Mouse (Mus musculus) c-Kit-negative CD71-positive TER-119-positive erythroid progenitor cells, embryonic 14.5 days (primary cell): ENCODE data around the gene Mcrip1.
"Not testable (repeated sequence)": the region's sequence is repeated elsewhere in the genome, so short reads cannot be mapped to it uniquely, and the experiment has no call there.

Source experiments
- DNase-seq: peaks from one replicate; pipeline ENCODE4 v3.0.0-alpha.2; 2013; ENCODE audit warnings: low read depth, low spot score

Gene Mcrip1

DNA sequence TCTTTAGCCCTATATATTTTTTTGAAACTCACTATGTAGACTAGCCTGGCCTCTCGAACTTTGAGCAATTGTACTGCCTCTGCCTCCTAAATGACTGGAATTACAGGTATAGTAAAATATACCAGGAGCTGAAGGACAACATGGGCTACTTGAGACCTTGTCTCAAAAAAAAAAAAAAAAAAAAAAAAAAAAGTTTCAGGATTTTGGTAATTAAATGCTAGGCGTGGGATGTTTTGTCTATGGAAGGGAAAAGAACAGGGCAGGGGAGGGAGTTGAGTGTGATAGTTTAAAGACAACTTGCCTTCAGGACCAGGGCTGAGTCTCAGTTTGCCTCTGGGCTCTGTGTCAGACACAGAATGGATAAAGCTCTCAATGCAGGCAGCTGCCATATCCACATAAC is 25.5 kb upstream of the Mcrip1 start:
- DNase-seq: no peak

DNA sequence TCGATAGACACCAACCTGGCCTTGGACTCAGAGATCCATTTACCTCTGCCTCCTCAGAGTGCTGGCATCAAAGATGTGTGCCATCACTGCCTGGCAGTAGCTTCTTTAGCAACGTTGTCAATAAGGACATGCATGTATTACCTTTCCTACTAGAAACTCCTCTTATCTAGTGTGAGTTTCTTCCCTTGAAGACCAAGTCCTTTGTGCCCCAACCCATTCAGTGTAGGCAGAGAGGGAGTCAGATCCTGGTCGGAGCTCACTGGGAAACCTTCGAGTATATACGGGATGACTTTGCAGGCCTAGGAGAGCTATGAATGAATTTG is 24.7 kb upstream of the Mcrip1 start:
- DNase-seq: no peak

DNA sequence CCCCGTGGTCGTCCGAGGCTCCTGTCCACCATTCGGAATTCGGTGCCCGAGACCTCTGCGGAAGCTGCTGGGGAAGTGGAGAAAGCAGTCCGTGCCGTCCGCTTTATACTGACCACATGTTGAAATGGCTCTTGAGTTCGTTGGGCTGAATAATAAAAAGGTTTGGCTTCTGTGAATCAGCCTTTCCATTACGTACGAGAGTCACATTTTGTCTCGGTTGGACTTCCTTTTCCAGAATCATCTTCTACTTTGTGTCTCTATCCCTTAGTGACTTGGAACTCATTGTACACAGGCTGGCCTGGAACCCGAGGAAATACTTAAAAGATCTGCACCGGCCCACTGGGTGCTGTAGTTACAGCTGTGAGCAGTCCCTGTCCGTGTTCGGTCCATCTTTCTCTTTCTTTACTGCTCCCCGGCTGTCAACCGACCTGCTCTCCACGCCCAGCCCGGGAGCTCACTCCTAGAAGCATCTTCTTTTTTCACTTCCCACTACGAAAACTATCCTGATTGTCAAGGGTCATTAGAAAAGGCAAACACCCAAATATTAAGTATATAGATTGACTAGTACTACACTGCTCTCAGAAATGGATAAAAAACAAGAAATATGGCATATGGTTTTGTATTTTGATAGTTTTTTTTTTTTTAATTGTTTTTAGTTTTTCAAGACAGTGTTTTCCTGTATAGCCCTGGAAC is 24.2 kb upstream of the Mcrip1 start:
- DNase-seq: no peak

DNA sequence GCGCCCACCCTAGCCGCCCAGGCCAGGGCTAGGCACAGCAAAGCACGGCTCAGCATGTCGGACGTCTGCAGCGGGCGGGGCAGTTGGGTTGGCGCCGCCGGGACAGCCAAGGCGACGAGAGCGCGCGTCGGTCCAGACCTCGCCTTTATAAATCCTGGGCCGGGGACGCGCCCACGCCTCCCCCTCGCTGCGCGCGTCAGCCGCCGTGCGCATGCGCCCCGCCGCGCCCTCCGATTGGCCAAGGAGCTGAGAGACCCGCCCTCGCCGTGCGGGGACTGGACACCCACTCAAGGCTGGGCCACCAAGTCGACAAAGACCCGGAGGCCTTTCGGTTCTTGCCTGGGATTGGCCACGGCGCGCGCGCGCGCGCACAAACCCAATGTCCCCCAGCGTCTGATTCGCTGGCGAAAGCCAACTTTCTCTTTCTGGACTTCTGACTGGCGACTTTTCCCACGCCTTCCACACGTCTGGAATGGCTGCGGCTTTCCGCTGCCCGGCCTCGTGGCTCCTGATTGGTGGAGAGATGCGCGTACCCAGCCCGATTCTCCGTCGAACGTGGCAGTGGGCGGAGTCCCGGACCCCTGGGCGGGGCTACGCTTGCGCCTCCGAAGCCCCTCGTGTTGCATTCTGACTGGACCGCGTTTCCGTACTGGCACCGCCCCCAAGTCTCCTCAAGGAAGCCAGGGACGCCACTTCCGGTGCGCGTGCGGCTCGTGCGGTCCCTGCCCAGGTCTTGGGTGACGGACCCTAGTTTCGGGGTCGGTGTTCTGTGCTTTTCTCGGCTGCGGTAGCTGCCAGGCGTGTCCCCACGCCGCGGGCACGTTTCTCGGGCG is 23.4 kb upstream of the Mcrip1 start, which contains the start of gene P4hb:
Gene P4hb, minus strand, starts transcription at position 502 of the 833 bp plus-strand sequence.
- DNase-seq: peak; percentile 94

DNA sequence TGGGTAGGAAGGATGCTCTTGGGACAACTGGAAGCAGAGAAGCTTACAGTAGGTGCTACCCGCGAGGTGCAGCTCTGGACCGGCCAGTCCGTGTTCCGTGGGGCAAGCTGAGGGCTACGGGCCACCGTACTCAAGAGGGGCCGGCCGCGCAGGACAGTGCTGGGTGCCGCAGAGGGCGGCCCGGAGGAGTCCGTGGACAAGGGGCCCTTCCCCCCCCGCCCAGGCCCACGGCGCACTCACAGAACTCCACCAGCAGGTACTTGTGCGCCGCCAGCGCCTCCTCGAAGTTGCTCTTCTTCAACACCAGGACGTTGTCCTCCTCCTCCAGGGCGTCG is 22.9 kb upstream of the Mcrip1 start:
- DNase-seq: no peak

DNA sequence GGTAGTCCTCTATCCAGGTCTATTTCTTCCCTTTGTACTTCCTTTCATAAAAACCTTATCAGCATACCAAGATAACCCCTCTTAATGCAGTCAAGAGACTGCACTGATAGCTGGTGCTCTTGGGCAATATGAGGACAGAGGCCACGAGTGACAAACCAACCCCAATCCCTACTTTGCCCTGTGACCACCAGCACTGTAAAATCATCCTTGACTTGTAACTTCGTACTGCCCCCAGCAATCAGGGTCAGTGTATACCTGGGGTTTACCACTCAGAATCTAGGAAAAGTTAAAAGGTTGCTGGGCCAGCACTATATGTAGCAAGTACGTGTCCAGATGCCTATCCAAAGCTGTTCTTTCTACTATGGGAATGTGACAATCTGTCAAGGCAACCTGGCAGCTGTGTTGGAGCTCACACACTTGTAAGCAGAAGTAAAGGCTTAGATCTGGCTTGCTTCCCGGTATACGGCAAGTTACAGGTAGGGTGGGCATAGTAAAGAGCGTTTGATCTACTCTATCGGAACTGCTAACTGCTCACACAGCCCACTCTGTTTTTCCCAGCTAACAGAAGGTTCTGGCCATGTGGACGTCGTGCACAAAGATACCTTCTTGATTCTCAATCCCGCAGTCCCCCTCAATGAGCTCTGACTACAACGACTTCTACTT is 22.4 kb upstream of the Mcrip1 start:
- no peak for DNase-seq

DNA sequence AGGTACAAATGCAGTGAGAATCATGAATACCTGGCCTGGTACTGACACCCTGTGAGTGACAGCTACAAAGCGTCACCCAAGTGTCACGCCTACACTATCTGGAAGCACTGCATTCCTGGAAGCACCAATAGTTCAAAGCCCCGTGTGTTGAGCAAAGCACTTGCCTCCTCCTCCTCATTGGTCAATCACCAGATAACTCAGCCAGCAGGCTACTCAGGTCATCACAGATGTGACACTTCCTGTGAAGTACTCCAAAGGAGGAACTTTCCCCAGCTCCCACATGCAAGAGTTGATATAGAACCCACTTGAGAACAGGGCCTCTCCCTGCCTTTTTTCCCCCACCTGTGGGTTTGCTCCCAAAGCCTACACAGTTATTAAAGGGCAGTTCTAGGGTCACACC is 21.6 kb upstream of the Mcrip1 start:
- DNase-seq: no peak

DNA sequence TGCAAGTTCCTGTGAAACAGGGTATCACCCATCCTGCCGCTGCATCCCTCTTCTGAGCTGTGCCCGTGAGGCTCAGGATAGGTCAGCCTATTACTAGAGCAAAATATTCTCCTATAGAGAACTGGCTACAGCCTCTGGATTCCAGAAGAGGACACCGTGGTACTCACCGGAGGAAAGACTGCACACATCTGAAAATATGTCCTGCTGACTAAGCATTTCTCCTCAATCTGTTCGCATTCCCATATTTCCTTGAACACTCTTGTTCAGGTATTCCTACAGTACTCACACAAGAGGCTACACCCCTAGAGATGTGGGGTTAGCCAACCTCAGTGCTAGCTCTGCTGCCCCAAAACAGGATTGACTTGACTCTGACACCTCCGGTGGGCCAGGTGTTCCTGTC is 18.8 kb upstream of the Mcrip1 start:
- DNase-seq: no peak

DNA sequence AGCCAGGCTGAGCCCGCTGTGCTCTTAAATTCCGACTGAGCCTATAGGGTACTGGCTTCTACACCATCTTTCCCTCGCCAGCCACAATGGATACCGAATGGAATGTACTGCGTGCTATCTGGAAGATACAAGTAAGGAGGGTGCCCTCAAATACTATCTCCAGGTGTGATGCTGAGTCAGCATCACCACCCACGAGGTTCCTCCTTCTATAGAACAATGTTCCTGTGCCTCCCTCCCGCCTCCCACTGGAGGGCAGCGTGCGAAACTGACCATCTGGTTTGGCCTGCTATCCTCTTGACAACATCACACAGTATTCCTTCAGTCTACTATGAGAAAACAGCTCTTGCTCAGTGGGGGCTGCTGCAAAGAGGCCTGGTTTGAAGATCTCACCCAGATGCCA is 15.6 kb upstream of the Mcrip1 start:
- no peak for DNase-seq

DNA sequence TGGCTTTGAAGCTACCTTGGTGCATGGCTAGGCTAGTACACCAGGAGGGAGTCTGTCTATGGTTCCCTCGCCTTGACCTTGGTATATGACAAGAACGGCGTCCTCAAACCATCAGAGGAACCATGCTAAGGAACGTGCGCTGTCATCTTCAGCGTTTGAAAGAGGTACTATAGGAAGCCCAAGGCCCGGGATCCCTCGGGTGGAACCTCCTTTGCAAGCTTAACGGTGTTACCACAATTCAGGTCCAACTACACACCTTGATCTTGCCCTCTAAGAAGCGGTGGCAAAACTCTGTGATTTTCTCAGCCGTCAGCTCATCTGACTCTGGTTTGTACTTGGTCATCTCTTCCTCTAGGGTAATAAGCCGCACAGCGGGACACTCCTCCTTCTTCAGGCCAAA is 13.4 kb upstream of the Mcrip1 start:
- DNase-seq: no peak

DNA sequence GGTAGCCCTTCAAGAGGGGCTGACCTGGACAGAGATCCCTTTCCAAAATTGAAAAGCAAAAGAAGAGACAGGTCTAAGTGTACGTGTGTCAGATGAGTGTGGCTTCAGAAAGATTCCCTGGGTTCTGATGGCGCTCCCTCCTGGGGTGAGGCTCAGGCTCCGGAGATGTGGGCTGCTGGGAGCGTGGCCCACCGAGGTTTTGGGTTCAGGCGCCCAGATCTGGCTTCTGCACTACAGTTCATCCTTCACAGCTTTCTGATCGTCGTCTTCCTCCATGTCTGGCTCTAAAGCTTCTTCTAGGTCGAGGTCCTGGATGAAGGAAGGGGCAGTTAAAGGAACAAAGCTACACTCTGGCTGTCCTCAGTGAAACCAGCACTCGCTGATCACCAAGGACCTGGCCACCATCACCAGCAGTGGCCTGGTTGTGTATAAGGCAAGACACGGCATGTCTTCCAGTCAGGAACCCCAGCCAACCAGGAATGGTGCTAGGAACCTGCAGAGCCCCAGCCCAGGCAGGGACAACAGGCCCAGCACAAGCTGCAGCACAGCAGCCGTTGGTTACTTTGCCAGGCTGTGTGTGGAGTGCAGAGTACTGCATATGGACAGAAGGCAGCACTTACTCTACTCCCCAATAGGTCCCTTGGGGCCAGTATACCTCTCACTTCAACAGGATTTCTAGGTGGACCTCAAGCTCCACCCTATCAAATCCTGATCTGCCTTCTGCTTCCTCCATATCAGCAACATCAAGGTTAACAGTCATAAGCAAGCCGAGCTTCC is 11.6 kb upstream of the Mcrip1 start:
- DNase-seq: no peak

DNA sequence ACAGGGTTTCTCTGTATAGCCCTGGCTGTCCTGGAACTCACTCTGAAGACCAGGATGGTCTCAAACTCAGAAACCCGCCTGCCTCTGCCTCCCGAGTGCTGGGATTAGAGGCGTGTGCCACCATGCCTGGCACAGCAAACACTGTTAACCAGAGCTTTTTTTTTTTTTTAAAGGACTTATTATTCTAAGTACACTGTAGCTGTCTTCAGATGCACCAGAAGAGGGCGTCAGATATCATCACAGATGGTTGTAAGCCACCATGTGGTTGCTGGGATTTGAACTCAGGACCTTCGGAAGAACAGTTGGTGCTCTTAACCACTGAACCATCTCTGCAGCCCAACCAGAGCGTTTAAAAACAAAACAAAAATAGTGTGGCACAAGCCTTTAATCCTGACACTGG is 9.3 kb upstream of the Mcrip1 start:
- not testable (repeated sequence) for DNase-seq

DNA sequence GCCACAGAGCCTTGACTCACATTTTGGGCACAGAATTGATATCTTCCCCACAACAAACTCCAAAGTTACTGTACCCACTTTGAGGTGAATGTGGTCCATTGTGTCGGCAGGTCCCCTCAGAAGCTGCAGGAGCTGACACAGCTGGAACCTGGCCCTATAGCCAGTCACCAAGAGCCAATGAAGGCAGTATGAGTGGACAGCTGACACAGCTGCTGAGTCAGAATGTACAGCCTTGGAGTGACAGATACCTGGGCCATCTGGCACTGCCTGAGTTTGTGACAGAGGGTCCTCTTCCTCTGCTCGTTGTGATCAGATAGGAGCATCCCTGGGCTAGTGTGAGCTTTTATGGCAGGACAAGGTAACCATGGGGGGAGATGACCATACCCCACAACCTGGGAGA is 5.7 kb upstream of the Mcrip1 start:
- DNase-seq: no peak

DNA sequence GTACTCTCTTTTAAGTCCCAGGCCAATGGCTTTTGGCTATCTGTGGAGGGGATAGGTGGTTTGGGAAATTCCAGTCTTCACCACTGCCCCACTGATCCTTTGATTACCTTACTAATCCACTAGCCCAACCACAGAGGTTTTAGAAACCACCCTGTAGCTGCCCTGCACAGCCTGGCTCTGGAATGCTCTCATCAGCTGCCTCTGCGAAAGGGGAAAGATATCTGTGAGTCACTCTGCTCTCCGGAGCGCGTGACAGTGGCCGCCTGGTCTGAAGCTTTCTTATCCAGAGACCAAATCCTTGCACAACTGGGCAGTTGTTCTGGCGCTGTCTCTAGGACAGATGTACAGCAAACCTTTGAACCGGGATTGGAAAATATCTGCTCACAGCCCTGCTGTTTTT is 5.3 kb upstream of the Mcrip1 start:
- DNase-seq: no peak

DNA sequence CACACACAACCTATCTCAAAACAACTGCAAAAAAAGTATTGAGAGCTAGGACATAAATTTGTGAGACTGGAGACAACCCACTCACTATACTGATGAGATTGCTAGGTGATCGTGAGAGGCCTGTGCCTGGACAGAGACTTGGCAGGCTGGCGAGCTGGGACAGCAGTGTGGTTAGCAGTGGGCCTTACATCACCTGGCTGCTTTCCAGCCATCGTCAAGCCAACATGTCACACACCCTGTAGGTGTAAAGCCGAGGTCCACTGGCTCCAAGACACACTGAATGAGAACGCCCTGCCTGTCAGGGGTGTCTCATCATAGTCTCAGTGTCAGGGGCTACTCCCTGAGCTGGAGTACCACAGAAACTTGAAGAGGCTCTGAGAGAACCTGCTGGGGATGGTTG is 3.2 kb upstream of the Mcrip1 start:
- DNase-seq: no peak

DNA sequence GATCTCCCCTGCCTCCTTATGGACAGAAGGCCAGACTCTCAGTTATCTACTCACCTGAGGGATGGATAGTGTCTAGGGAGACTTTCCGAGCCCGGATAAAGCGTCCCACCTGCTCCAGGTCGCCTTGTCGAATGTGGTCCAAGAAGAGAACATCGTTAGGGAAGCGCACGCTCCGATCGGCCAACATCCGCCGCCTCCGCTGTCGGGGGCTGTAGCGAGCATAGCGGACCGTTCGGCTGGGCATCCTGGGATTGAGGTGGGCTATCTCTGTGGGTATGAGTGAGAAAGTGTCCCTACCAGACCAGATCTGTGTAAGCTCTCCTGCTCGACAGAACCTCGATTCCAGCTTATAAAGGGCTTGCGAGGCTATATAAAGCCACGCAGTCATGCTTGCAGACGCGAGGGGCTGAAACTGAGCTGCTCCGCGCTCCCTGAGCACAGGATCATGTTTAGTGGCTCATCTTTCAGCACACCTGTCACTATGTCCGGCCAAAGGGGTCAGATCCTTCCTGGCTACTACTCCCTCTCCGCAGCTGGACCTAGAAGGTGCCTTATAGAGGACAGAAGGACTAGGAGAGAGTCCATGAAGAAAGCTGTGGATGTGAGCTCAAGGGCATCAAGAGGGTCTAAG is 1.4 kb upstream of the Mcrip1 start, which contains the start of gene Ppp1r27:
Gene Ppp1r27, minus strand, starts transcription at position 323 of the 631 bp plus-strand sequence.
- DNase-seq: no peak

DNA sequence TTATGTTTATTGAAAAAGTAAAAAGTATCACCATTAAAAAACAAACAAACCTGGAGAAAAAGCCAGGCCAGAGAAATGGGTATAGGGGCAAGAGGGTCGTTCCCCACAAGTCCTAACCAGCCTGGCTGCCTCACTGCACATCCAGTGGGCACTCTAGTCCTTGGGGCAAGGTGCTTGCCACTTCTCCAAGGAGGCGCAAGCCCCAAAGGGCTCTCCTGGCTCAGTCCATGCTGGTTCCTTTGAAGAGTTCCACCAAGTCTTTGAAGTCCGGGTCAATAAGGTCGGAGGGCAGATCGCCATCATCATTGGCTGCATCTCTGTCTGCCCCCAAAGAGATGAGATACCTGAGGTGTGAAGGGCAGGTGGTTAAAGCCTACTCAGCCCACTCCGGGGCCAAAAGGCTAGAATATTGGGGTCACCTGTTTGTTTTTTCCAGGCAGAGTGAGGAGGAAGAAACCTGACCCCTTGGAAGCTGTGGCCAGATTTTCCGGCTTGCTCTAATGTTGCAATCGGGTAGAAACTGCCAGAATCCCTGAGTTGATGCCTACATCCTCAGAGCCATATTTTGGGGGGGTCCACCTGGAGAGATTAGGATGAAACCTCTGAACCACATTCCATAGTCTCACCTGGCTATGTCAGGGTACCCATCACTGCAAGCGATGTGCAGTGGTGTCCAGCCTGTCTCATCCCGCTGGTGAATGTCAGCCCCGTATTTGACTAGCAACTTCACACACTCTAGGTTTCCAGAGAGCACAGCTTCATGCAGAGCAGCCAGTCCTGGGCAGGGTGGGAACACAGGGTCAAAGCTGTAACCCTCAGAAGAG is 671 bp upstream of the Mcrip1 start:
- no peak for DNase-seq

DNA sequence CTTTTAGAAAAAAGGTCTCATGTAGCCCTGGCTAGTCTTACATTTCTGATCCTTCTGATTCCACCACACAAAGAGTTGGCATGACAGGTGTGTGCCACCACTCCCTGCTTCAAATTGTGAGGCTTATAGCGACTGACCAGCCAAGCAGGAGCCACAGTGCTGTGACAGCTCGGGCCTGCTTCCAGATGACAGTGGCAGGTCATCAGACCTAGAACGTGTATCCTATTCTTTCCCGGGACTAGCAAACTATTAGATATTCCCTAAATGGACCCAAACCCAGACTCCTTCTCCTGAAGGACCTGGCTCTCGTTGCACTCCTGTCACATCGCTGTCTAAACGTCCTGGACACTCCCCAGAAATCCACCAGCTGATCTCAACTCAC is 750 bp downstream of the Mcrip1 start:
- DNase-seq: no peak

DNA sequence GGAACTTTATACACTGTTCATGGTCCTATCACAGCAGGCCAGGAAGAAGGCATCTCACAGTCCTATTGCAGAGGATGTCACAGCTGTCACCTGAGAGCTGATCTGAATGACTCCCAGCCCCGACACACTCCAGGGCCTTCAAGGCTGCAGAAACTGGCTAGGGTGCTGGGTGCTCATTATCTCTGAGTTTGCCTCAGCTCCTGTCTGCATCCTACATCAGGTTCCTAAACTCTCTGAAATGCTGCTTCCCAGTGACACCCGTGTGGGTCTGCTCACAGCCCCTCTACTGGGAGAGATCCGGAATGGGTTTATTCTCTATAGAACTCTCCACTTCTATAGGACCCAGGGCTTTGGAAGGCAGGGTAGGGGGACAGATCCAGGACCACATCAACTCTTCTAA is 1.3 kb downstream of the Mcrip1 start:
- no peak for DNase-seq

DNA sequence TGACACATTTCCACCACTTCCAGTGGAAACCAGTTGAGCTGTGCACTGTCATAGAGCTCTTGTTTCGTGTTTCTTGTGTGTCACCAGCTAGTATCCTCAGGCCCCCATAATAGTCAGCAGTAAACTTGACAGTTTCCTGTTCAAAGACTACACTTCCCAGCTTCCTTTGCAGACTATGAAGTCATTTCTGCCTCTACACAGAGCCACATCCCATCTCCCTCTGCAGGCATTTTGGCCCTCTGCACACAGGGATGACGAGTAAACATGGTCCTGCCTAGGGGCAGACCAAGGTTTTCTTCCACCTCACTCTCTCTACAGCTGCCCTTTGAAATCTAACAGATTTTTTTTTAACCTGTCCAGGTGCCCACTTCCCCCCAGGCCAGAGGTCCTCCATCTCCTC is 2.1 kb downstream of the Mcrip1 start:
- no peak for DNase-seq

DNA sequence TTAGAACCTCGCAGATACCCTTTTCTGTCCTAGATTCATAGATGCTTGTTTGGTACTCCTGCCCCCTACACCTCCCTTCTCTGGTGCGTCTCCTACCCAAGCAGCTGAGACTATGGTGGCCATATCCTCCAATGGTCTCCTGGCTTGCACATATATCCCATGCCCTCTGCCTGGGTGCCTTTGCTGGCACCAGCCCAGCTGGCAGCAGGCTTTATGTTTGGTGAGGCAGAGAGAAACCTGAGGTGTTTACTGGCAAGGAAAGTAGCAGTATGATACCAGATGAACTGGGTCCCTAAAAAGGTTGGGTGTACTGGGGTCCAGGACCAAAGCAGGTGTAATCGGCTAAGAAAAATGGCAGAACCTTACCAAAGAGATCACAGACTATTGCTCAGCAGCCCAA is 3.6 kb downstream of the Mcrip1 start:
- no peak for DNase-seq
